Comparison of ENCODE assay signal across 10 mouse cellular contexts in genomic region chr9:45246060-45246459, GRCm38 (mm10). TPM values are rescaled to one million over a fixed set of nuclear protein-coding genes. Genes with fewer than 3 reads are reported as not detected.
DNase-seq lines count a peak whose midpoint lies in the region; ATAC-seq lines count a peak whose summit lies in the region.
"Had no signal": no experiment of that assay in that cellular context is flagged by ENCODE, and none has a peak within 500 bp of the region (broad histone marks: within the 10 kb centered on the region; RNA-seq: fewer than 3 reads in every experiment).

No protein-coding gene starts in this region.

- no peaks in the 10 kb centered on the region for H3K9me3 ChIP-seq in megakaryocyte, embryonic 14.5 days
- no peaks in the 10 kb centered on the region for H3K9me3 ChIP-seq in hindbrain, embryonic 13.5 days

- 85% methylated on average over 6 of the region's 6 CpGs for WGBS in hindbrain, embryonic 13.5 days

- DNase-seq in A20 (ENCODE audit: low read depth, low spot score) (peak; percentile 91), adipocyte (ENCODE audit: low spot score) (no peak)
- peak; percentile 86 to 90 for DNase-seq in B cell, adult 2 months
- peak; percentile 12 to 16 for DNase-seq in heart, postnatal 14 days
- DNase-seq in left cerebral cortex, adult 11 months (ENCODE audit: low spot score) = no peak
- DNase-seq: cerebellum, postnatal 10 days had no signal

- H3K4me1 ChIP-seq in megakaryocyte, embryonic 14.5 days = peaks cover 99% of the 10 kb centered on the region
- H3K4me1 ChIP-seq in hindbrain, embryonic 13.5 days (replicated peaks) = no peaks in the 10 kb centered on the region

- ATAC-seq in hindbrain, embryonic 13.5 days (ENCODE audit: low FRiP score) = no peak
- ATAC-seq: forebrain, embryonic 14.5 days had no signal

- peaks cover 3% of the 10 kb centered on the region for H3K27me3 ChIP-seq in megakaryocyte, embryonic 14.5 days (replicated peaks)
- no peaks in the 10 kb centered on the region for H3K27me3 ChIP-seq in hindbrain, embryonic 13.5 days

- peak overlapping the region; percentile 7 for H3K4me3 ChIP-seq in megakaryocyte, embryonic 14.5 days (replicated peaks)
- no peak overlapping the region for H3K4me3 ChIP-seq in hindbrain, embryonic 13.5 days

- peaks cover 38% of the 10 kb centered on the region for H3K36me3 ChIP-seq in megakaryocyte, embryonic 14.5 days (replicated peaks; ENCODE audit: low read length)
- no peaks in the 10 kb centered on the region for H3K36me3 ChIP-seq in hindbrain, embryonic 13.5 days

- no peak overlapping the region for H3K27ac ChIP-seq in hindbrain, embryonic 13.5 days

- no peak overlapping the region for H3K4me2 ChIP-seq in hindbrain, embryonic 13.5 days

- H3K9ac ChIP-seq in hindbrain, embryonic 13.5 days = no peak overlapping the region

- intact Hi-C loops in heart, postnatal 14 days (cut with DNase I) = no loop called here

RNA-seq across cellular contexts. Expression of gene Il10ra, which starts 22.9 kb away (rescaled TPM):
- total RNA-seq in heart, postnatal 14 days (2021) = 1 to 10 TPM; 1.6 TPM
- 4.8 and 7.7 TPM in 2 replicates for polyA plus RNA-seq in megakaryocyte, embryonic 14.5 days (2012; ENCODE audit: insufficient read depth, low replicate concordance)
- 0.84 and 0.95 TPM in 2 replicates for polyA plus RNA-seq in hindbrain, embryonic 13.5 days (2015; fragmentation: Nextera tagmentation; extraction: Ambion mirVana)

RNA-seq across cellular contexts. Expression of gene Tmprss4, which starts 42.2 kb away (rescaled TPM):
- under 1 TPM in 1 of 2 experiments, not detected in 1; 0.12 TPM for total RNA-seq in heart, postnatal 14 days (2021)
- not detected in 2 replicates for polyA plus RNA-seq in megakaryocyte, embryonic 14.5 days (2012; ENCODE audit: insufficient read depth, low replicate concordance)
- not detected in 2 replicates for polyA plus RNA-seq in hindbrain, embryonic 13.5 days (2015; fragmentation: Nextera tagmentation; extraction: Ambion mirVana)
- polyA plus RNA-seq: forebrain, embryonic 14.5 days; neural tube, embryonic 11.5 days had no signal

Comparison
In these comparisons a context has a peak if more than half of its experiments do, and no peak if none do; other contexts are left out.
1. DNase-seq: peak in A20 (single experiment), B cell, adult 2 months (2 of 2) and heart, postnatal 14 days (2 of 2); none in adipocyte (single experiment) and left cerebral cortex, adult 11 months (single experiment).